Mouse (Mus musculus) neural tube, embryonic 15.5 days (tissue): Measurements from ENCODE around the gene Mef2d. TPM values are rescaled to one million over a fixed set of nuclear protein-coding genes. Genes with fewer than 3 reads are reported as not detected.

Experiments used
- ATAC-seq: fragments of 200-750 bp; cut with Nextera tagmentation; 2 replicates; pipeline ENCODE4 v1.8.0; 2017; ENCODE audit warnings: mild to moderate bottlenecking, moderate TSS enrichment, moderate library complexity; ENCODE audit not compliant: low FRiP score
- H3K27ac ChIP-seq: fragments of 300-500 bp; sonication (generic); replicated peaks from 2 replicates; pipeline ENCODE4 v1.5.1; 2015; ENCODE audit warnings: mild to moderate bottlenecking, inconsistent platforms
- H3K27me3 ChIP-seq: fragments of 300-500 bp; sonication (generic); replicated peaks from 2 replicates; pipeline ENCODE4 v1.6.1; 2015; ENCODE audit warnings: inconsistent platforms
- H3K36me3 ChIP-seq: fragments of 300-500 bp; sonication (generic); 2 replicates; pipeline ENCODE4 v1.6.1; 2015; ENCODE audit warnings: inconsistent platforms
- H3K4me1 ChIP-seq: fragments of 300-500 bp; sonication (generic); 2 replicates; pipeline ENCODE4 v1.6.1; 2015; ENCODE audit warnings: inconsistent platforms
- H3K4me2 ChIP-seq: fragments of 300-500 bp; sonication (generic); 2 replicates; pipeline ENCODE4 v1.6.1; 2015; ENCODE audit warnings: inconsistent platforms, mild to moderate bottlenecking, moderate library complexity
- H3K4me3 ChIP-seq: fragments of 300-500 bp; sonication (generic); replicated peaks from 2 replicates; pipeline ENCODE4 v1.5.1; 2015; ENCODE audit warnings: mild to moderate bottlenecking, inconsistent platforms
- H3K9ac ChIP-seq: fragments of 300-500 bp; sonication (generic); replicated peaks from 2 replicates; pipeline ENCODE4 v1.6.1; 2015; ENCODE audit warnings: mild to moderate bottlenecking, inconsistent platforms
- H3K9me3 ChIP-seq: fragments of 300-500 bp; sonication (generic); replicated peaks from 2 replicates; pipeline ENCODE4 v1.6.1; 2016; ENCODE audit warnings: inconsistent platforms
- WGBS: fragments of 180-500 bp; shearing (Covaris S2); methylation state at CpG from one replicate; pipeline ENCODE4 v1.1.7; 2015; ENCODE audit warnings: mixed read lengths; 5-methylcytosine and 5-hydroxymethylcytosine counted together
- polyA plus RNA-seq: library from polyadenylated mRNA; unstranded; fragments of >200 nt; fragmentation: Nextera tagmentation; extraction: Ambion mirVana; gene quantifications from 2 replicates; pipeline ENCODE4 v1.2.1, GENCODE M21; 2015

Gene Mef2d
- polyA plus RNA-seq, 1 experiment from 2014 or later = 14.3 TPM

GRCm38 (mm10) chr3:88205176-88205562, 63.0 kb downstream of the Mef2d start:
- Histone ChIP-seq H3K4me3 (no peak overlapping the region), H3K4me1 (peaks cover 64% of the 10 kb centered on the region), H3K9ac (0 out of 2 replicates have a peak overlapping the region, but pooled peaks have one; percentile 14), H3K27me3 (0 out of 2 replicates have a peak, but pooled peaks cover 9% of the 10 kb centered on the region), H3K9me3 (no peaks in the 10 kb centered on the region), H3K36me3 (no peaks in the 10 kb centered on the region), H3K4me2 (peak overlapping the region; percentile 62), H3K27ac (peak overlapping the region; percentile 98)
- WGBS = 11% methylated on average over 4 of the region's 4 CpGs
- ATAC-seq = peak; percentile 20

- Histone ChIP-seq H3K36me3 (no peaks in the 10 kb centered on the region), H3K4me2 (peak overlapping the region; percentile 62), H3K4me1 (peaks cover 65% of the 10 kb centered on the region), H3K4me3 (peak overlapping the region; percentile 58), H3K9me3 (no peaks in the 10 kb centered on the region), H3K9ac (peak overlapping the region; percentile 73; the same call in 1 of the 2 replicates), H3K27ac (peak overlapping the region; percentile 98), H3K27me3 (peaks cover 13% of the 10 kb centered on the region; the same call in 1 of the 2 replicates)
- ATAC-seq = peak; percentile 58
- WGBS = 2% methylated on average over 8 of the region's 8 CpGs
Measured at GRCm38 (mm10) chr3:88205563-88206491, 63.7 kb downstream of the Mef2d start.

GRCm38 (mm10) chr3:88206500-88206899, 64.3 kb downstream of the Mef2d start:
- Histone ChIP-seq H3K27ac (peak overlapping the region; percentile 98), H3K4me1 (peaks cover 65% of the 10 kb centered on the region), H3K9ac (peak overlapping the region; percentile 73), H3K4me2 (peak overlapping the region; percentile 62), H3K9me3 (no peaks in the 10 kb centered on the region), H3K36me3 (no peaks in the 10 kb centered on the region), H3K4me3 (peak overlapping the region; percentile 58), H3K27me3 (peaks cover 15% of the 10 kb centered on the region; the same call in 1 of the 2 replicates)
- peak; percentile 48 for ATAC-seq
- WGBS = 4% methylated on average over 3 of the region's 3 CpGs

- Histone ChIP-seq H3K4me2 (peak overlapping the region; percentile 62), H3K36me3 (no peaks in the 10 kb centered on the region), H3K9me3 (no peaks in the 10 kb centered on the region), H3K4me1 (peaks cover 65% of the 10 kb centered on the region), H3K4me3 (peak overlapping the region; percentile 58), H3K27ac (peak overlapping the region; percentile 98), H3K27me3 (peaks cover 17% of the 10 kb centered on the region; the same call in 1 of the 2 replicates), H3K9ac (peak overlapping the region; percentile 73)
- peak; percentile 46 for ATAC-seq
- under 1% methylated on average over 14 of the region's 14 CpGs for WGBS
Measured at GRCm38 (mm10) chr3:88206901-88207371, 64.8 kb downstream of the Mef2d start.

GRCm38 (mm10) chr3:88207451-88208100, 65.4 kb downstream of the Mef2d start:
- Histone ChIP-seq H3K36me3 (no peaks in the 10 kb centered on the region), H3K27me3 (peaks cover 17% of the 10 kb centered on the region; the same call in 1 of the 2 replicates), H3K9ac (peak overlapping the region; percentile 73), H3K9me3 (no peaks in the 10 kb centered on the region), H3K4me2 (peak overlapping the region; percentile 62), H3K4me1 (peaks cover 65% of the 10 kb centered on the region), H3K4me3 (peak overlapping the region; percentile 58), H3K27ac (peak overlapping the region; percentile 98)
- WGBS = under 1% methylated on average over 15 of the region's 15 CpGs
- ATAC-seq = no peak

- H3K27me3 ChIP-seq = peaks cover 17% of the 10 kb centered on the region; the same call in 1 of the 2 replicates
- H3K9me3 ChIP-seq = no peaks in the 10 kb centered on the region
- peak overlapping the region; percentile 58 for H3K4me3 ChIP-seq
- H3K4me1 ChIP-seq = peaks cover 64% of the 10 kb centered on the region
- H3K27ac ChIP-seq = peak overlapping the region; percentile 98
- no peaks in the 10 kb centered on the region for H3K36me3 ChIP-seq
- 0% methylated on average over 3 of the region's 3 CpGs for WGBS
- peak overlapping the region; percentile 73 for H3K9ac ChIP-seq
- ATAC-seq = no peak
- H3K4me2 ChIP-seq = peak overlapping the region; percentile 62
Measured at GRCm38 (mm10) chr3:88208226-88208720, 66.1 kb downstream of the Mef2d start.

- H3K36me3 ChIP-seq = no peaks in the 10 kb centered on the region
- 0% methylated on average over 6 of the region's 6 CpGs for WGBS
- peak overlapping the region; percentile 73 for H3K9ac ChIP-seq
- H3K4me2 ChIP-seq = peak overlapping the region; percentile 62
- H3K27ac ChIP-seq = peak overlapping the region; percentile 98
- peaks cover 61% of the 10 kb centered on the region for H3K4me1 ChIP-seq
- ATAC-seq = no peak
- peak overlapping the region; percentile 58 for H3K4me3 ChIP-seq
- no peaks in the 10 kb centered on the region for H3K9me3 ChIP-seq
- H3K27me3 ChIP-seq = peaks cover 12% of the 10 kb centered on the region; the same call in 1 of the 2 replicates
Measured at GRCm38 (mm10) chr3:88209306-88209705, 67.1 kb downstream of the Mef2d start.

GRCm38 (mm10) chr3:88210121-88210520, 67.9 kb downstream of the Mef2d start:
- Histone ChIP-seq H3K27ac (peak overlapping the region; percentile 98), H3K27me3 (peaks cover 9% of the 10 kb centered on the region; the same call in 1 of the 2 replicates), H3K4me2 (peak overlapping the region; percentile 62), H3K4me3 (peak overlapping the region; percentile 58), H3K4me1 (peaks cover 60% of the 10 kb centered on the region), H3K9ac (peak overlapping the region; percentile 73), H3K9me3 (no peaks in the 10 kb centered on the region), H3K36me3 (no peaks in the 10 kb centered on the region)
- ATAC-seq = no peak
- 5% methylated on average over 2 of the region's 2 CpGs for WGBS

- H3K36me3 ChIP-seq = no peaks in the 10 kb centered on the region
- ATAC-seq = no peak
- H3K9me3 ChIP-seq = no peaks in the 10 kb centered on the region
- peak overlapping the region; percentile 73 for H3K9ac ChIP-seq
- peaks cover 9% of the 10 kb centered on the region; the same call in 1 of the 2 replicates for H3K27me3 ChIP-seq
- peaks cover 60% of the 10 kb centered on the region for H3K4me1 ChIP-seq
- WGBS = 9% methylated on average over 2 of the region's 2 CpGs
- H3K27ac ChIP-seq = peak overlapping the region; percentile 98
- peak overlapping the region; percentile 62 for H3K4me2 ChIP-seq
- H3K4me3 ChIP-seq = peak overlapping the region; percentile 58
Measured at GRCm38 (mm10) chr3:88210918-88211317, 68.7 kb downstream of the Mef2d start.

- H3K4me2 ChIP-seq = peak overlapping the region; percentile 62
- peaks cover 9% of the 10 kb centered on the region; the same call in 1 of the 2 replicates for H3K27me3 ChIP-seq
- H3K27ac ChIP-seq = peak overlapping the region; percentile 98
- H3K4me1 ChIP-seq = peaks cover 60% of the 10 kb centered on the region
- H3K9me3 ChIP-seq = no peaks in the 10 kb centered on the region
- H3K36me3 ChIP-seq = no peaks in the 10 kb centered on the region
- ATAC-seq = no peak
- H3K9ac ChIP-seq = peak overlapping the region; percentile 73
- 3% methylated on average over 1 of the region's 1 CpGs for WGBS
- peak overlapping the region; percentile 58 for H3K4me3 ChIP-seq
Measured at GRCm38 (mm10) chr3:88212356-88212755, 70.2 kb downstream of the Mef2d start.

GRCm38 (mm10) chr3:88213019-88213418, 70.8 kb downstream of the Mef2d start:
- no peak for ATAC-seq
- H3K36me3 ChIP-seq = no peaks in the 10 kb centered on the region
- peak overlapping the region; percentile 98 for H3K27ac ChIP-seq
- H3K9ac ChIP-seq = peak overlapping the region; percentile 80
- H3K27me3 ChIP-seq = peaks cover 9% of the 10 kb centered on the region; the same call in 1 of the 2 replicates
- H3K4me3 ChIP-seq = peak overlapping the region; percentile 55
- H3K4me1 ChIP-seq = peaks cover 65% of the 10 kb centered on the region
- no peaks in the 10 kb centered on the region for H3K9me3 ChIP-seq
- H3K4me2 ChIP-seq = peak overlapping the region; percentile 62
- 7% methylated on average over 2 of the region's 2 CpGs for WGBS
